Mouse (Mus musculus) brain, embryonic 14.5 days (tissue): ENCODE results near the gene Gm5617.

ENCODE experiments used
- CTCF ChIP-seq: fragments of 200-500 bp; IDR thresholded peaks from 2 replicates; pipeline ENCODE4 v1.5.1; 2012; ENCODE audit warnings: inconsistent platforms, mild to moderate bottlenecking, moderate library complexity, borderline replicate concordance; ENCODE audit not compliant: insufficient read depth, insufficient read length; ENCODE audit errors: extremely low read depth
- POLR2A ChIP-seq: fragments of 200-500 bp; IDR thresholded peaks from 2 replicates; pipeline ENCODE4 v1.6.1; 2012; ENCODE audit warnings: mild to moderate bottlenecking, inconsistent platforms, borderline replicate concordance; ENCODE audit not compliant: poor library complexity, insufficient read depth, insufficient read length, severe bottlenecking; ENCODE audit errors: extremely low read depth

GRCm38 (mm10) chr9:48531294-48531693 lies 36.1 kb downstream of the Gm5617 start:
- TF ChIP-seq POLR2A = no peak
- TF ChIP-seq CTCF = no peak
